Mouse (Mus musculus) midbrain, embryonic 10.5 days (tissue): Measurements from ENCODE around the gene Ccdc93. TPM values are rescaled to one million over a fixed set of nuclear protein-coding genes. Genes with fewer than 3 reads are reported as not detected.

Experiments used
- DNase-seq: peaks from one replicate; pipeline ENCODE4 v3.0.0-alpha.2; 2017; ENCODE audit warnings: low spot score
- H3K27ac ChIP-seq: fragments of 300-500 bp; sonication (generic); replicated peaks from 2 replicates; pipeline ENCODE4 v1.5.1; 2016; ENCODE audit warnings: mild to moderate bottlenecking
- H3K27me3 ChIP-seq: fragments of 300-500 bp; sonication (generic); 2 replicates; pipeline ENCODE4 v1.6.1; 2016; ENCODE audit warnings: low read depth, mild to moderate bottlenecking; ENCODE audit not compliant: poor library complexity, severe bottlenecking
- H3K36me3 ChIP-seq: fragments of 300-500 bp; sonication (generic); 2 replicates; pipeline ENCODE4 v1.6.1; 2016; ENCODE audit warnings: mild to moderate bottlenecking, moderate library complexity
- H3K4me1 ChIP-seq: fragments of 300-500 bp; sonication (generic); 2 replicates; pipeline ENCODE4 v1.6.1; 2016
- H3K4me3 ChIP-seq: fragments of 300-500 bp; sonication (generic); 2 replicates; pipeline ENCODE4 v1.5.1; 2016; ENCODE audit warnings: mild to moderate bottlenecking, moderate library complexity
- H3K9me3 ChIP-seq: fragments of 300-500 bp; sonication (generic); replicated peaks from 2 replicates; pipeline ENCODE4 v1.6.1; 2016; ENCODE audit warnings: mild to moderate bottlenecking
- WGBS: fragments of 180-500 bp; shearing (Covaris S2); methylation state at CpG from one replicate; pipeline ENCODE4 v1.1.7; 2016; 5-methylcytosine and 5-hydroxymethylcytosine counted together
- polyA plus RNA-seq: library from polyadenylated mRNA; unstranded; fragments of >200 nt; fragmentation: Nextera tagmentation; extraction: Ambion mirVana; gene quantifications from 2 replicates; pipeline ENCODE4 v1.2.1, GENCODE M21; 2016

Ccdc93 gene
- 9.9 and 11.1 TPM in 2 replicates for polyA plus RNA-seq

GRCm38 (mm10) chr1:121430938-121431928 is at the start of gene Ccdc93:
Ccdc93 (plus strand) TSS chr1:121431049.
- Histone ChIP-seq H3K36me3 (peaks cover 17% of the 10 kb centered on the region), H3K9me3 (no peaks in the 10 kb centered on the region), H3K4me3 (peak within 1 kb of the TSS; percentile 74)

DNA sequence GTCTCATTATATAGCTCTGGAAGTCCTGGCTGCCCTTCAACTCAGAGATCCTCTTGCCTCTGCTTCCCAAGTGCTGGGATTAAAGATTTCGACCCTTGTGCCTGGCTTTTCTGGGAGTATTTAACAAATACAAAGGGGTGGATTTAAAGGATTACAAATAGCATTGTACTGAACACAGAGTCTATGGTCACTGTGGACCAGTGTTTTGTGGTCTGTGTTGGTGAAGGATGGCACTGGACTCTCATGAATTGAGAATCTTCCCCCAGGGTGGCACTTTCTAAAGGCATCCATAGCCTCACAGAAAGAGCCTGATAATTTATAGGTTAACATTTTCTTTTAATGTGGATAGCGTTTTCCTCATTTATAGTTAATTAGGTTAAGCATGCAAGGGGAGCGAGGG is 49.3 kb upstream of the Ccdc93 start:
- Histone ChIP-seq H3K36me3 (no peaks in the 10 kb centered on the region), H3K4me1 (no peaks in the 10 kb centered on the region), H3K4me3 (no peak overlapping the region), H3K27ac (no peak overlapping the region), H3K27me3 (no peaks in the 10 kb centered on the region), H3K9me3 (no peaks in the 10 kb centered on the region)
- WGBS: 73% methylated on average over 3 of the region's 3 CpGs
- no peak for DNase-seq

More at GRCm38 (mm10) chr1:121430938-121431928, at the start of gene Ccdc93:
- WGBS: under 1% methylated on average over 47 of the region's 47 CpGs
- peak; percentile 97 for DNase-seq
- Histone ChIP-seq H3K27me3 (no peaks in the 10 kb centered on the region), H3K27ac (peak within 1 kb of the TSS; percentile 83), H3K4me1 (peaks cover 29% of the 10 kb centered on the region)

GRCm38 (mm10) chr1:121388312-121388711 is 42.5 kb upstream of the Ccdc93 start:
- no peak for DNase-seq

GRCm38 (mm10) chr1:121388732-121389131 is 42.1 kb upstream of the Ccdc93 start:
- no peaks in the 10 kb centered on the region for H3K9me3 ChIP-seq
- H3K27me3 ChIP-seq: no peaks in the 10 kb centered on the region
- no peak overlapping the region for H3K4me3 ChIP-seq
- H3K36me3 ChIP-seq: no peaks in the 10 kb centered on the region
- WGBS: 58% methylated on average over 7 of the region's 7 CpGs
- peaks cover 8% of the 10 kb centered on the region for H3K4me1 ChIP-seq
- DNase-seq: no peak
- H3K27ac ChIP-seq: no peak overlapping the region

More at GRCm38 (mm10) chr1:121388312-121388711, 42.5 kb upstream of the Ccdc93 start:
- Histone ChIP-seq H3K4me3 (no peak overlapping the region), H3K9me3 (no peaks in the 10 kb centered on the region), H3K4me1 (peaks cover 8% of the 10 kb centered on the region), H3K27ac (no peak overlapping the region), H3K36me3 (no peaks in the 10 kb centered on the region), H3K27me3 (no peaks in the 10 kb centered on the region)
- 52% methylated on average over 6 of the region's 6 CpGs for WGBS

DNA sequence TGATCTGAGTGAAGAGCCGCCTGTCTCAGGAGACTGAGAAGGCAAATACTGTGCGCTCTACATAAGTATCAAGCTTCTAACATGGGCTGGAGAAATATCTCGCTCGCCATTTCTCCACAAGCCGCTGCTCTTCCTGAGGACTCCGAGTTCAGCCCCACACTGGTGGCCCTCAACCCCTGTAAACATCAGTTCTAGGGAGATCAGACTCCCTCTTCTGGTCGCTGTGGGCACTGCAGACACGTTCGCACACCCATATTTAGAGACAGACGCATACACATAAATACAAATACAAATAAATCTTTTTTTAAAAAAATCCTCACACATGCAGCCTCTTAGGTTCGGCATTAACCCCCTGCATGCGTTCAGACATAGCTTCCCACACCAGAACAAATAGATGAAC is 41.3 kb upstream of the Ccdc93 start:
- Histone ChIP-seq H3K36me3 (no peaks in the 10 kb centered on the region), H3K27me3 (no peaks in the 10 kb centered on the region), H3K9me3 (no peaks in the 10 kb centered on the region), H3K27ac (no peak overlapping the region), H3K4me3 (no peak overlapping the region), H3K4me1 (peaks cover 8% of the 10 kb centered on the region)
- DNase-seq: no peak
- WGBS: 86% methylated on average over 12 of the region's 12 CpGs

GRCm38 (mm10) chr1:121390003-121390402 is 40.8 kb upstream of the Ccdc93 start:
- DNase-seq: no peak
- no peaks in the 10 kb centered on the region for H3K36me3 ChIP-seq
- no peak overlapping the region for H3K27ac ChIP-seq
- no peaks in the 10 kb centered on the region for H3K9me3 ChIP-seq
- 95% methylated on average over 5 of the region's 5 CpGs for WGBS
- H3K27me3 ChIP-seq: no peaks in the 10 kb centered on the region
- H3K4me3 ChIP-seq: no peak overlapping the region
- peaks cover 8% of the 10 kb centered on the region for H3K4me1 ChIP-seq

- H3K27ac ChIP-seq: no peak overlapping the region
- no peaks in the 10 kb centered on the region for H3K9me3 ChIP-seq
- 82% methylated on average over 13 of the region's 13 CpGs for WGBS
- peaks cover 8% of the 10 kb centered on the region for H3K4me1 ChIP-seq
- no peaks in the 10 kb centered on the region for H3K27me3 ChIP-seq
- no peak for DNase-seq
- H3K36me3 ChIP-seq: no peaks in the 10 kb centered on the region
- no peak overlapping the region for H3K4me3 ChIP-seq
These were observed 40.4 kb upstream of the Ccdc93 start for GRCm38 (mm10) chr1:121390421-121390820.

- no peak overlapping the region for H3K27ac ChIP-seq
- no peaks in the 10 kb centered on the region for H3K9me3 ChIP-seq
- no peaks in the 10 kb centered on the region for H3K36me3 ChIP-seq
- DNase-seq: no peak
- no peak overlapping the region for H3K4me3 ChIP-seq
- 91% methylated on average over 8 of the region's 8 CpGs for WGBS
- H3K4me1 ChIP-seq: peaks cover 8% of the 10 kb centered on the region
- no peaks in the 10 kb centered on the region for H3K27me3 ChIP-seq
These were observed 40.0 kb upstream of the Ccdc93 start for GRCm38 (mm10) chr1:121390855-121391254.

GRCm38 (mm10) chr1:121393117-121393516 is 37.7 kb upstream of the Ccdc93 start:
- Histone ChIP-seq H3K36me3 (no peaks in the 10 kb centered on the region), H3K4me3 (no peak overlapping the region), H3K27me3 (no peaks in the 10 kb centered on the region), H3K27ac (no peak overlapping the region), H3K4me1 (peaks cover 7% of the 10 kb centered on the region), H3K9me3 (no peaks in the 10 kb centered on the region)
- WGBS: 86% methylated on average over 2 of the region's 2 CpGs
- DNase-seq: no peak

DNA sequence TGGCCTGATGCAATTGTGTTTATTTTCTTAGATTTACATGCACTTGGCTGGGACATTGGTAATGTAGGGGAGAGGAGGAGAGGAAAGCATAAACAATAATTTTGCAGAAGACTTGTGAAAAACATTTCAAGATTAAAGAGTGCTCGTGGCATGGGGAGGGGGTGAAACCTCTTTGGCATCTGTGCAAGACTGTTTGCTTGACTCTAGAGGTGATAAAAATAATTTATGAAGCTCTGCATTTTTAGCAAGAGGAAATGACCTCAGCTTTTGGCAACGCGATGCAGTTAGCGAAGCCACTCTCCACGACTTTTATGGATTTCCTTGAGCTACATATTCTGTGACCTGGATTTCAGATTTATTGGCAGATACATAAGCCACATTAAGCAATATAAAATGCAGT is 36.1 kb upstream of the Ccdc93 start:
- Histone ChIP-seq H3K27ac (no peak overlapping the region), H3K36me3 (no peaks in the 10 kb centered on the region), H3K4me1 (peaks cover 10% of the 10 kb centered on the region), H3K4me3 (no peak overlapping the region), H3K9me3 (no peaks in the 10 kb centered on the region), H3K27me3 (no peaks in the 10 kb centered on the region)
- DNase-seq: no peak
- whole genome bisulfite sequencing: 87% methylated on average over 5 of the region's 5 CpGs

- WGBS: 90% methylated on average over 4 of the region's 4 CpGs
- Histone ChIP-seq H3K9me3 (no peaks in the 10 kb centered on the region), H3K27ac (no peak overlapping the region), H3K4me3 (no peak overlapping the region), H3K4me1 (peaks cover 11% of the 10 kb centered on the region), H3K27me3 (no peaks in the 10 kb centered on the region), H3K36me3 (no peaks in the 10 kb centered on the region)
- no peak for DNase-seq
These were observed 34.3 kb upstream of the Ccdc93 start for GRCm38 (mm10) chr1:121396501-121396900.

DNA sequence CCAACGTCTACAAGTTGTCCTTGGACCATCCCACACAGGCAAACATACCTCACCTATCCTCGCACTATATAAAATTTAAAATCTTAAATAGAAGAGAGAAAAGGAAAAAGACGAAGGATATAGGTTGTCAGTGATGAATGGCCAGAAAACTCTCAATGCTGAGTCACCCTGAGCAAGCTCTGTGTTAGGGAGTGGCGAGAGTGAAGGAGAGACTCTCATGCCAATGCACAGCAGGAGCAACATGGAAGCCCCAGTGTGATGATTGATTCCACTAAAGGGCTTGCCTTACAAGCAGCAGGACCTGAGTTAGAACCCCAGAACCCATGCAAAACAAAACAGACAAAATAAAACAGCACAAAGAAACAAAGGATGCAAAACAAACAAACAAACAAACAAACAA is 32.6 kb upstream of the Ccdc93 start:
- no peaks in the 10 kb centered on the region for H3K27me3 ChIP-seq
- no peak overlapping the region for H3K27ac ChIP-seq
- no peaks in the 10 kb centered on the region for H3K9me3 ChIP-seq
- no peaks in the 10 kb centered on the region for H3K36me3 ChIP-seq
- H3K4me1 ChIP-seq: peaks cover 11% of the 10 kb centered on the region
- DNase-seq: no peak
- WGBS: 80% methylated on average over 4 of the region's 4 CpGs
- H3K4me3 ChIP-seq: no peak overlapping the region
